Comparison of ENCODE assay signal across 25 mouse cellular contexts in the genomic region with DNA sequence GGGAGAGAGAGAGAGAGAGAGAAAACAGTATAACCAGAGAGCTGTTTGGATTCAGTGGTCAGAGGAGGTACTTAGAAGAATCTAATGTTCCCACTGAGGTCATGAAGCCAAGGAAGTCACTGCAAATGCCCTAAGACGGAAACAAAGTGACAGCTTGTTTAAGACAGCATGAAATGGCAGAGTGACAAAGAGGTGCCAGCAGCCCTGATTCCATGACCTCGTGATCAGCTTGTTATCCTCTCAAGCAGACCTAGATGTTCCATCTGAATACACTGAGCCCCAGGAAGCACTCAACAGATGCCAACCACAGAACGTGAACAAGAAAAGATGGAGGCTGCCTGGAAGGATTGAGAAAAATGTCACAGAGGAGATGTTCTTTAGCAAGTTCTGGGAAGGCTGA. TPM values are rescaled to one million over a fixed set of nuclear protein-coding genes. Genes with fewer than 3 reads are reported as not detected.
DNase-seq lines count a peak whose midpoint lies in the region; ATAC-seq lines count a peak whose summit lies in the region.
"Had no signal": no experiment of that assay in that cellular context is flagged by ENCODE, and none has a peak within 500 bp of the region (broad histone marks: within the 10 kb centered on the region; RNA-seq: fewer than 3 reads in every experiment).

No protein-coding gene starts in this region.

- peak; percentile 44 for DNase-seq in cerebellum, adult 11-12 months
- peak; percentile 63 for DNase-seq in left cerebral cortex, postnatal 4 days
- DNase-seq in left cerebral cortex, postnatal 25 days (ENCODE audit: low spot score in 2 of 2) = no peak
- peak; percentile 66 for DNase-seq in brain, adult 2 months (ENCODE audit: low read depth, low spot score)
- DNase-seq in cerebellum, postnatal 25 days = peak; percentile 19 to 42
- DNase-seq: adrenal gland, postnatal 10 days; forebrain, postnatal 0 days; gastrocnemius, postnatal 10 days; heart, postnatal 36 days; kidney, adult 18-20 months; kidney, postnatal 36 days; liver, postnatal 0 days; lung, postnatal 36 days; right cerebral cortex, adult 18-20 months; spleen, adult 18-20 months; thymus, adult 2 months; thymus, postnatal 4 days had no signal

- ATAC-seq in cerebellum, adult (ENCODE audit: insufficient number of reproducible peaks, low FRiP score, low TSS enrichment) = no peak
- no peak for ATAC-seq in megakaryocyte progenitor cell, adult 5-6 weeks (replicated peaks; ENCODE audit: poor library complexity)
- ATAC-seq: forebrain, postnatal 0 days; liver, embryonic 12.5 days; liver, postnatal 0 days; Patski had no signal

- intact Hi-C loops in left cerebral cortex, postnatal 4 days (cut with DNase I) = no loop called here
- intact Hi-C loops in left cerebral cortex, postnatal 25 days (cut with DNase I) = no loop called here

RNA-seq across cellular contexts. Expression of a gene that starts 26.2 kb away (rescaled TPM):
- total RNA-seq in left cerebral cortex, postnatal 4 days (2021) = 10 to 100 TPM; 14.5 to 15.1 TPM
- 10 to 100 TPM; 25.2 to 31.6 TPM for total RNA-seq in left cerebral cortex, postnatal 25 days (2021)
- total RNA-seq in megakaryocyte progenitor cell, adult 5-6 weeks (2015) = 10.2 and 17.1 TPM in 2 replicates
- 21.5 and 24.0 TPM in 2 replicates for total RNA-seq in megakaryocyte progenitor cell, adult 5-6 weeks (2017)

RNA-seq across cellular contexts. Expression of a gene that starts 30.4 kb away (rescaled TPM):
- total RNA-seq in left cerebral cortex, postnatal 4 days (2021) = 1 to 10 TPM; 2.4 to 3.1 TPM
- total RNA-seq in left cerebral cortex, postnatal 25 days (2021) = 1 to 10 TPM; 1.7 to 2.0 TPM
- not detected in 2 replicates for total RNA-seq in megakaryocyte progenitor cell, adult 5-6 weeks (2015)
- total RNA-seq in megakaryocyte progenitor cell, adult 5-6 weeks (2017) = not detected in 2 replicates
- total RNA-seq: G1E; granulocyte monocyte progenitor cell, adult 5-6 weeks; heart, postnatal 36 days; monocyte, adult 5-6 weeks had no signal

RNA-seq across cellular contexts. Expression of a gene that starts 51.4 kb away (rescaled TPM):
- total RNA-seq in left cerebral cortex, postnatal 4 days (2021) = under 1 TPM; 0.22 to 0.44 TPM
- total RNA-seq in left cerebral cortex, postnatal 25 days (2021) = under 1 TPM in 1 of 2 experiments, not detected in 1; 0.23 TPM
- not detected in 2 replicates for total RNA-seq in megakaryocyte progenitor cell, adult 5-6 weeks (2015)
- not detected in 2 replicates for total RNA-seq in megakaryocyte progenitor cell, adult 5-6 weeks (2017)
- total RNA-seq: forebrain, postnatal 0 days; heart, postnatal 36 days; layer of hippocampus, postnatal 14 days; monocyte, adult 5-6 weeks had no signal

Comparison
In these comparisons a context has a peak if more than half of its experiments do, and no peak if none do; other contexts are left out.
1. DNase-seq: peak in cerebellum, adult 11-12 months (single experiment), left cerebral cortex, postnatal 4 days (single experiment), brain, adult 2 months (single experiment) and cerebellum, postnatal 25 days (2 of 2); none in left cerebral cortex, postnatal 25 days (0 of 2).